Mouse (Mus musculus) lung, adult 2 months (tissue): ENCODE data around the gene Sypl.

ENCODE experiments used
- CTCF ChIP-seq: fragments of 200-500 bp; IDR thresholded peaks from 2 replicates; pipeline ENCODE4 v1.5.1; 2011; ENCODE audit warnings: mild to moderate bottlenecking, low read length, control low read depth; ENCODE audit not compliant: insufficient read depth
- POLR2A ChIP-seq: fragments of 200-500 bp; IDR thresholded peaks from 2 replicates; pipeline ENCODE4 v1.6.1; 2011; ENCODE audit warnings: low read depth, mild to moderate bottlenecking, control low read depth, low read length, borderline replicate concordance; ENCODE audit errors: extremely low read depth

DNA sequence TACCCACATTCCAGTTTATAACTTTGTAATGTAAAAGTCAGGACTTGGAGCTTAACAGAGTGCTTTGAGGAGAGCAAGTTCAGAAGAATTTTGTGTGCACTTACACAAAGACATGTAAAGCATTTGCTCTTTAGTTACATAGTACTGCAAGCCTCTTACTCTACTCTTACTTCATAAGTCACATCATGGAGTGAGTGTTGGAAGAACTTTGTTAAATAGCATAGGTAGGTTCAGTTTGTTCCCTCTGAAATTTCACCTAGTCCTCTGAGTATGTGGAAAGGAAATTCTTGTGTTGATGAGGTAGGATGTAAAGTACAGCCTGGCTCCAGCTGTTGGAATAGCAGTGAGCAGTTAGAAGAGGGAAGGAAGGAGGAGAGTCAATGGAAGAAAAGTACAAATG is 21.2 kb downstream of the Sypl start:
- TF ChIP-seq POLR2A (no peak), CTCF (no peak)
